Mouse (Mus musculus) right cerebral cortex, postnatal 14 days (tissue): ENCODE results near the gene Myocos.

Experiments
- DNase-seq: peaks from one replicate; pipeline ENCODE4 v3.0.0; 2022

Myocos gene

DNA sequence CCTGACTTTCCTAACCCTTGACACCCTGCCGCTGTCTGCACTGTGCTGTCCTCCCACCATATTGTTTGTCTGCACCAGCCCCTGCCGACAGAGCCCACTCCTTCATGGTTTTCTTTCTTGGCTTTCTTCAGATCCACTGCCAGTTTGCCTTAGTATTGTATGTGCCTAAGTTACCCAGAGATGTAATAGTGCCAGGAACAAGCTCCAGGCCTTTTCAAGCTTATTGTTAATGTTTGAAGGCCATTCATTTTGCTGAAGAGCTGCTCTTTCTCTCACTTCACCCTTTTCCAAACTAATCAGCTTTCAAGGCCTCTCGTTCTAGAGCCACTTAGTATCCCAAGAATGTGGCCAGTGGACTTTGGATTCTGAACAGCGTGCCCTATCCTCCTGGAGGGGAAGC, 46.8 kb downstream of the Myocos start:
- no peak for DNase-seq

DNA sequence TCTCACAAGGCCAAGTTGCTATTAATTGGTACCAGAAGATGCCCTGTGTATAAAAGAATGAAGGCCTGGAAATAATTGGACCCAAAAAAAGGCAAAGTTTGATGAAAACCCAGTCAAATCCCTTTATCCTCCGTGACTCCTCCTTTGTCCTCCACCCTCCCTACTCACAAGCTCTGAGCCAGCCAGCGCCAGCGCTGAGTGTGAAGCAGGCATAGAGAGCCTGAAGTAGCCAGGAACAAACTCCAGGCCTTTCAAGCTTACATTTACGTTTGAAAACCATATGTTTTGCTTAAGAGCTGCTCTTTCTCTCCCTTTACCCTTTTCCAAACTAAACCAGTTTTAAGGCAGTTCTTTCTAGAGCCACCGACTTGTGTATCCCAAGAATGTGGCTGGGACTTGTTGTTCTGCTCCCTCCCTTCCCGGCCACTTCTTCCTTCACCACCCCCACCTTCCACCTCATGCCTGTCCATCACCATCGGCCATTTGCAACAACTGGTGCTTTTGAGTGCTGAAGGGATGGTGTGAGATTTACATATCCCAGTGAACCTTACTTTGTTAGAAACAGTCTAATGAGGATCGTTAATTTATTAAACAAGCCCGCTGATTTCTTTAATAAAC, 48.3 kb downstream of the Myocos start:
- no peak for DNase-seq

DNA sequence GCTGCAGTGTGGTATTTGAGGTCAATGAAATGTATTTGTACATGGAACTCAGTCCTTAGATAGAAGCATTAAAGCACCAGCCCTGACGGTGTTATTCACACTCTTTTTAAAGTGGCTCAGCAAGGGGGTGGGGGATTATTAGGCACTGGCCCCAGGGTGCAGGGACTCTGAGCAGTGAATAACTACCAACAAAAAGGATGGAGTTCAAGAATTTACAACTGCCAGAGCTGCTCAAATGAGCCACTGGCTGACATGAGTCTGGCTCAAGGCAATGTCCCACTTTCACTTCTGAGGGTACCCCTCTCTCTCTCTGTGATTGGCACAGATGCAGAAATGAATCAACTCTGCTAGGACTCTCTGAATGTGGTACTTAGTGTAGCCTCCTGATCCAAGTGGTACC, 49.9 kb downstream of the Myocos start:
- no peak for DNase-seq

DNA sequence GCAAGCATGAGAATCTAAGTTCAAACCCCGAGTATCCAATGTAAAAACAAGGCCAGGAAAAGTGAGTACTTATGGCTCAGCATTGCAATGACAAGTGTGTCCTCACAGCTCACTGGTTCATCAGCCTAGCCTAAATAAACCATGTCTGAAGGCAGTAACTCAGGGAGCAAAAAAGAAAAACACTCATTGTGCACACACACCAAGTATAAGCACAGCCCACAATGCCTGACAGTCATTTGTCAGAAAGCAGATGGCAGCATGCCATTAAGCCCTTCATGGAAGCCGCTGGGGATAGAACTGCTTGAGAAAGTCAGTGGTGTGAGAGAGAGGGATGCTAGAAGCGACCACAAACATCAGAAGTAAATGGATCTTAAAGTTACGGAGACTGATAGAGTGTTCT, 56.7 kb downstream of the Myocos start:
- DNase-seq, result no peak

DNA sequence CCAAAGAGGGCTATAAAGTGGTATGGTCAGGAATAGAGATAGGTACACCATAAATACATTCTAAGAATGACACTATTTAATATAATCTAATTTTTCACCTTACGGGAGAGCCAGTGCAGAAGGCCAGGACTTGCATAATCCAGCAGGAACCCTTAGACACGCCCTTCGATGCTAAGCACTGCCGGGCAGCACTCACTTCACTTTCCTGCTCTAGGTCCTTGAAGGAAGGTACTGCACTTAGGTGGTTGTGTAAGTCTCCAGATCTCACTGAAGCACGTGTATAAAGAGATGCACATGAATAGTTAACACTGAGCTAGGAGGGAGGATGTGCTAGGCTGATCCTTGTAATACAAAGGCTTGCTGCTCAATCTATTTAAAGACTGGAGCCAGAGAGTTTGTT, 58.4 kb downstream of the Myocos start:
- no peak for DNase-seq

DNA sequence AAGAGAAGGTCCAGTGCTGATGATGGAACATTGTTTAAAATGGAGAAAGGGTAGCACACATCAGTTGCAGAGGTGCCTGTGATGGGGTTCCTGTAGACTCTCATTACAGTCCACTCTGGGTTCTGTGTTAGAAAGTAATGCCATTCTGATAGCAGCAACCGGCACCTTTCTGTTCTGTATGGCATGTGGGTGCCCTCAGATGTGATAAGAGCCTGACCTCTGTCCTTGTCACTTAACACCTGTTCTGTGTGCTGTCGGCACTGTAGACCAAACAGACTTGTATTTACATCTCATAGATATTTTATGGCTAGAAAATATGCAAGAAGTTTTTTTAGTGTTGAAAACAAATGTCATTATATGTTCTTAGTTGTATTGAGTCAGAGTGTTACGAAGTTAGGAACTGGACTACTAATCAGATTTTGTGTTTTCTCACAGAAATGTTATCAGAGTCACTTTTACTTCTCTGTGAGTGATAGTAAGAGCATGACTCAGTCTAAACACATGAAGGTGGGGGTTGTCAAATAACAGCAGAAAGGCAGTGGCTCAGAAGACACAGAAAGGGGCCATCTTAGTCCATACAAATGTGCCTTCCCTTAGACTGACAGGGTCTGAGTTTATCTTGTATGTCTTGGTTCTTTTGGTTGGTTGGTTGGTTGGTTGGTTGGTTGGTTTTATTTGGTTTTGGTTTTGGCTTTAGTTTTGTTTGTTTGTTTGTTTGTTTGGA, 60.5 kb downstream of the Myocos start:
- DNase-seq, result no peak
